Mouse (Mus musculus) kidney, adult 9 months (tissue): Measurements from ENCODE around the gene Cul5.

ENCODE experiments used
- DNase-seq: peaks from one replicate; pipeline ENCODE4 v3.0.0; 2022

The Cul5 gene

DNA sequence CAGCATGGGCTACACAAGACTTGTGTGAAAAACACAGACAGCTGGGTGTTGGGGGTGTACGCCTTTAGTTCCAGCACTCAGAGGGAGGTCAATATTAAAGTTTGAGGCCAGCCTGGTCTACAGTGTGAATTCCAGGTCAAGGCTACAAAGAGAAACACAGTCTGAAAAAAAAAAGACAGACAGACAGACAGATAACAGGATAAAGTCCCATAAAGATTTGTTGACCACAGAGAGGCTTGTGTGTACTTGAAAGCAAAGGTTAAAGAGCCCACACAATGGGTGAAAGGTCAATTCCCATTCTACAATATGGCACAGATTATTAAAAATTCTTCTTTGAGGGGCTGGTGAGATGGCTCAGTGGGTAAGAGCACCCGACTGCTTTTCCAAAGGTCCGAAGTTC, 62.6 kb downstream of the Cul5 start:
- peak; percentile 44 for DNase-seq

GRCm38 (mm10) chr9:53604954-53605353, 64.9 kb downstream of the Cul5 start:
- no peak for DNase-seq

DNA sequence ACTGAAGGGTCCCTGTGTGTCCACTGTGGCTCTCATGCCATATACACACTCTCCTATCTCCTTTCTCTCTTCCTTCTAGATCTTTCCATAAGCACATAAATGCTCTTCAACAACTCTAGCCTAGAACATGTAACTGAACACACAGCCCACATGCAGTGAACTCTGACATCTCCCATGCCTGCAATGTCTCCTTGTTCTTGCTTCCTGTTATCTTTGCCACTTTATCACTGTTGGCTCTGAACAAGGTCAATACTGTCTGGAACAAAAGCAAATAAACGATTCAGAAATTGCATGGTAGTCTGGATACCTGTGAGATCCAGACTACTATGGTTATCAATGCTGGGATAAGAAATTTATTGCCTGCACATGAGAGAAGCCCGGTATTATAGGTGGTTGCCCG, 66.0 kb downstream of the Cul5 start:
- no peak for DNase-seq

GRCm38 (mm10) chr9:53603384-53603783, 66.4 kb downstream of the Cul5 start:
- no peak for DNase-seq

DNA sequence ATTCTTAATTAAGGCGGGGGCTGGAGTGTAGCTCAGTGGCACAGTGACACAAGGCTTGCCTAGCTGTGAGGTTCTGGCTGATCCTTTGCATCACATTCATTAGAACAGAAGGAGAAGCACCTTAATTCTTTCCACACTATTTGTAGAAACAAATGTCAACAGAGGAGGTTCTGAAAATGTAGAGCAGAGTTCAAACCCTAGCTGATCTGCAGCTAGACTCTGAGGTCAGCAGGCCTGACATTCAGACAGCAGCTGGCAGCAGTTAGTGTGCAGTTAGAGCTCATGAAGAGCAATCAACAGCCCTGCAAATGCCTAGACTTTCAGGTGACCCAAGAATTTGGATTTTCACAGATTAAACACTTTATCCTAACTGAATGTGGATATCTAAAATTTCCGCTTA, 68.3 kb downstream of the Cul5 start:
- no peak for DNase-seq

DNA sequence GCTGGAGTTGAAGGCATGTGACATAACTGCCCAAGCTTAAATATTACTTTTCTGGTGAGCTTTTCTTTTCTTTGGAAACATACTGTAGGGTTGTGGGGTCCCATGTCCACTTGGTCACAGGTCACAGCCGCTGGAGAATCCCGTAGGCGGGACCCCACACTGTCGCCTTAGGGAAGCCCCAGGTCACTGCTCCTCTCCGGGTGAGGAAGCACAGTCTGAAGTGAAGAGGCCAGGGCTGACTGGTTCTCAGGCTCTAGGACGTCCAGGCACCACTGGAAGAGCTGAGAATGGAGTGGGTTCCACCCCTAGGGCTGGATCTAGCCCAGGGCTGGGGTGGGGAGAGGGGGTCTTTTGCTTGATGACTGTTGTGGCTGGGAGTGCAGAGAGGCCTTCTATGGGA, 71.2 kb downstream of the Cul5 start:
- DNase-seq, result peak; percentile 79

DNA sequence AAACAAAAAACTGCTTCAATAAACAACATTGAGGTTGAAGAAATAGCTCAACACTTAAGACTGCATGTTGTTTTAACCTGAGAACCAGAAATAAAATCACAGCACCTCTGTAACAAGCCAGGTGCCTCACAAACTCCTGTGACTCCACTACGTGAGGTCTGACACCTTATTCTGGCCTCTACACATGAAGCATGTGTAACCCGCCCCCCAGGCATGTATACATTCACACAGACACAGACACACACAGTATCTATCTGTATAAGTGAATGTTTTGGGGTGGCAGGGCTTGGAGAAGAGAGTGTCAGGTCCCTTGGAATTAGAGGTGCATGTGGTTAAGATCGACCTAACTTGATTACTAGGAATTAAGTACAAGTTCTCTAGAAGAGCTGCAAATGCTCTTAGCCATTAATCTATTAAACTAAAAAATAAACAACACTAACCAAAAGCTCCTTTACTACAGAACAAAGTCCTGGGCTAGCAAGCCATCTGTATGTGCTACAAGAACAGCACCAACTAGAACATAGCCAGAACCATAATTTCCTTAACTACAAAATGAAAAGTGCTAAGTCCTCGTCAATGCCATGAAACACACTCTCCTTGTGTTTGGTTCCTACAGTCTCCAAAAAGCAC, 72.7 kb downstream of the Cul5 start:
- no peak for DNase-seq

DNA sequence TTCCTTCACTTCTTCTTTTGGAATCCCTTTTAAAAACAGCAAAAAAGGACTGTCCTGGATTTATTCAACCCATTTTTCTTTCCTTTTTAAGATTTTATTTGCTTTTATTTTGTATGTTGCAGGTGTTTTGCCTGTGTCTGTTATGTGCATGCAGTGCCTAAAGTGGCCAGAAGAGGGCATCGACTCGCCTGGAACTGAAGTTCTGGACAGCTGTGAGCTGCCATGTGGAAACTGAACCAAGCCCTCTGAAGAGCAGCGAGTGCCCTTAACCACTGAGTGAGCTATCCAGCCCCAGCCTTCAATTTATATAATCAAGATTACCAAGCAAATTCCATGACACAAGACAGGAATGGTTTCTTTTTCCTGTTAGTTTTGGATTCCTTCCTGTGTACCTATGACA, 75.0 kb downstream of the Cul5 start:
- peak; percentile 87 for DNase-seq

- no peak for DNase-seq
These were observed 87.9 kb downstream of the Cul5 start for GRCm38 (mm10) chr9:53581870-53582269.

DNA sequence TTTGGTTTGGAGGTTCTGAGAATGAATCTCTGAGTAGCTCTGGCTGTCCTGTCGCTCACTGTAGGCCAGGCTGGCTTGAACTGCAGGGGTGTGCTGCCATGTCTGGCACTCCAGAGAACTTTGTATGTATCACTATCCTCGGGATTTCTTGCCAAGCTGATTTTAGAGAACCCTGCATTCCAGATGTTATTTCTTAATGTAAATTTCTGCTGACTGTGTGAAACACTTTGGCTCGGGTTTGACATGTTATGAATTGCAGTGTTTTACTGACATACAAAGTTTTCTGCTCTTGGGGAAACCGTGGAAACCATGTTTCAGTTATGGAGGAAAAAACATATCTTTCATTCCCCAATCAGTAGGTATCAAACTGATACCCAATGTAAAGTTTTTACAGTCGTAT, 94.1 kb downstream of the Cul5 start:
- DNase-seq, result no peak

DNA sequence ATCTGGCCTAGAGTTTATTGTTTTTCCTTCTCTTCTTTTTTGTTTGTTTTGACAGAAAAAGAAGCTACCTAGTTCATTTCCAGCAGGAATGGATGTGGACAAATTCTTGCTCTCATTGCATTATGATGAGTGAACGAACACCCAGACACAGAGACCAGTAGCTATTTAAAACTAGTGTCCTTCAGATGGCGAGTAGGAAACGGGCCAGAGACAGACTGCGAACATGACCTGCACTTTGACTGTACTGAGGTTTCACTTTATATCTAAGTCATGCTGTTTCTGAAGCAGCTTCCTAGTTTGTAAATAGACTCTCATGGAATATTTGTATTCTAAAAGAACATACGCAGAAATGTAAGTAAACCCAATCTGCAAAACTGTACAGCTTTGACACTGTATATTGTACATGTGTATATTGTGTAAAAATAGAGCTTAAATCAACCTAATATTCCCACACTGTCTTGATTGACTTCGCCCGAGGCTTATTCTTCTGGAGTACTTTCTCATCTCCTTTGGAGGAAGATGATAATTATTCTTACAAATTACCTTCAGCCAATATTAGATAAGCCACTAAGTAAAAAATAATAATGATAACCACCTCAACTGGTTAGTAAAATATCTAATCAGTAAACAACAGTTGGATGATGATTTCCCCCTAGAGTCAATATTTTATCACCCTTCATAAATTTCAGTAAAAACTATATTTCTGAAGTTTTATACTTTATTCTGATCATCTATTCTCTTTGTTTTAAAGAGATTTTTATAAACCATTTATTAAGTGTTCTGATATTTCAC, 97.1 kb downstream of the Cul5 start:
- no peak for DNase-seq

DNA sequence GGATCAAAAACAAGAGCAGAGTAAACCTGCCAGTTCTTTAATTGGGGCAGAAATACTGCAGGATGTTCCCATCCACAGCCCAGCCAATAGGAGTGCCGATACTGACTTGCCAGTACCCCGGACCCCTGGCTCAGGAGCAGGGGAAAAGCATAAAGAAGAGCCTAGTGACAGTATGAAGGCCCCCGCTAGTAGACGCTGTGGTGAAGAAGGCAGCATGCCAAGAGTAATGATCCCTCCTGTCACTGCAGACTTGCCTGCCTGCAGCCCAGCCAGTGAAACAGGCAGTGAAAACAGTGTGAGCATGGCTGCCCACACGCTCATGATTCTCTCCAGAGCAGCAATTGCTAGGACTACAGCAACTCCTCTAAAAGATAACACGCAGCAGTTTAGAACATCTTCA, 99.2 kb downstream of the Cul5 start:
- no peak for DNase-seq
